Mouse (Mus musculus): ENCODE data around the gene Bcl2l11. TPM values are rescaled to one million over a fixed set of nuclear protein-coding genes. Genes with fewer than 3 reads are reported as not detected.

The Bcl2l11 gene
- total and polyA plus RNA-seq, 2 experiments from 2014 or later, result 5.1 to 6.5 TPM

DNA sequence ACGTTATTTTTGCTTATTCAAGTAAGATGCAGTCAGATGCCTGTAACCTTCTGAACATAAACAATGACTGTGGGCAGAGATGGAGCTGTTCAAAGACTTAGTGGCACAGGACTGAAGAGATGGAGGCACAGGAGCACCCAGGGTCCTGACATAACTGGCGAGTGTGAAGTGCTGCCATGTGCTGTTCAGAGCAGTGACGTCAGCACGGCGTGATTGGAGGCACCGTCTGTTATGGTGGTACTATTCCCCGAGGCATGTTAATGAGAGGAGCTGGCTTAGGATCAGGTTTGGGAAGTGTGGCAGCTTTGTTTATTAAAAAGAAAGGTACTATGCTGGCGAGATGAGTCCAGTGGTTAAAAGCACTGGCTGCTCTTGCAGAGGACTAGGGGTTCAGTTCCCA, 13.1 kb downstream of the Bcl2l11 start:
- no peak for ATAC-seq (ENCODE audit: low FRiP score)
- no peak overlapping the region for H3K27ac ChIP-seq (ENCODE audit: low read depth, low read length)
- H3K9me3 ChIP-seq (ENCODE audit: low read length), result no peaks in the 10 kb centered on the region
- H3K4me3 ChIP-seq (ENCODE audit: low read depth, low read length), result no peak overlapping the region
- H3K36me3 ChIP-seq (ENCODE audit: insufficient read depth, low read length), result no peaks in the 10 kb centered on the region
- TF ChIP-seq CTCF (IDR thresholded peaks at IDR 0.05), result no peak
- H3K4me2 ChIP-seq (ENCODE audit: low read depth, low read length, poor library complexity, severe bottlenecking), result no peak overlapping the region
- 60% methylated on average over 8 of the region's 8 CpGs for WGBS
- H3K27me3 ChIP-seq (ENCODE audit: insufficient read depth, low read length), result no peaks in the 10 kb centered on the region
- DNase-seq (ENCODE audit: low spot score), result peak; percentile 51
- no peaks in the 10 kb centered on the region for H3K4me1 ChIP-seq (ENCODE audit: insufficient read depth, low read length)
- no peak overlapping the region for H3K9ac ChIP-seq (replicated peaks; ENCODE audit: low read length, poor library complexity, severe bottlenecking)

- WGBS, result 26% methylated on average over 15 of the region's 15 CpGs
- no peaks in the 10 kb centered on the region for H3K27me3 ChIP-seq (ENCODE audit: insufficient read depth, low read length)
- peak overlapping the region; percentile 21; the same call in 1 of the 2 replicates for H3K4me2 ChIP-seq (ENCODE audit: low read depth, low read length, poor library complexity, severe bottlenecking)
- ATAC-seq (ENCODE audit: low FRiP score) (peak; percentile 52; the same call in 1 of the 2 replicates), DNase-seq (ENCODE audit: low spot score) (peak; percentile 56)
- TF ChIP-seq CTCF (IDR thresholded peaks at IDR 0.05), result no peak
- H3K36me3 ChIP-seq (ENCODE audit: insufficient read depth, low read length), result no peaks in the 10 kb centered on the region
- no peaks in the 10 kb centered on the region for H3K9me3 ChIP-seq (ENCODE audit: low read length)
- no peaks in the 10 kb centered on the region for H3K4me1 ChIP-seq (ENCODE audit: insufficient read depth, low read length)
- no peak overlapping the region; the same call in 1 of the 2 replicates for H3K9ac ChIP-seq (replicated peaks; ENCODE audit: low read length, poor library complexity, severe bottlenecking)
- H3K4me3 ChIP-seq (ENCODE audit: low read depth, low read length), result no peak overlapping the region
- H3K27ac ChIP-seq (ENCODE audit: low read depth, low read length), result no peak overlapping the region
Measured at GRCm38 (mm10) chr2:128139781-128140180, 13.9 kb downstream of the Bcl2l11 start.

GRCm38 (mm10) chr2:128140183-128140582, 14.3 kb downstream of the Bcl2l11 start:
- 0 out of 2 replicates have a peak overlapping the region, but pooled peaks have one; percentile 21 for H3K4me2 ChIP-seq (ENCODE audit: low read depth, low read length, poor library complexity, severe bottlenecking)
- no peak overlapping the region for H3K9ac ChIP-seq (replicated peaks; ENCODE audit: low read length, poor library complexity, severe bottlenecking)
- H3K9me3 ChIP-seq (ENCODE audit: low read length), result no peaks in the 10 kb centered on the region
- H3K4me3 ChIP-seq (ENCODE audit: low read depth, low read length), result no peak overlapping the region
- 73% methylated on average over 3 of the region's 3 CpGs for WGBS
- TF ChIP-seq CTCF (IDR thresholded peaks at IDR 0.05), result 0 out of 2 replicates have a peak, but pooled peaks have one; percentile 11
- H3K27me3 ChIP-seq (ENCODE audit: insufficient read depth, low read length), result no peaks in the 10 kb centered on the region
- ATAC-seq (ENCODE audit: low FRiP score) (0 out of 2 replicates have a peak, but pooled peaks have one; percentile 13), DNase-seq (ENCODE audit: low spot score) (no peak)
- H3K4me1 ChIP-seq (ENCODE audit: insufficient read depth, low read length), result no peaks in the 10 kb centered on the region
- H3K36me3 ChIP-seq (ENCODE audit: insufficient read depth, low read length), result no peaks in the 10 kb centered on the region
- no peak overlapping the region for H3K27ac ChIP-seq (ENCODE audit: low read depth, low read length)

- TF ChIP-seq CTCF (IDR thresholded peaks at IDR 0.05), result no peak
- DNase-seq (ENCODE audit: low spot score) (no peak), ATAC-seq (ENCODE audit: low FRiP score) (no peak)
- Histone ChIP-seq H3K36me3 (ENCODE audit: insufficient read depth, low read length) (no peaks in the 10 kb centered on the region), H3K9ac (replicated peaks; ENCODE audit: low read length, poor library complexity, severe bottlenecking) (no peak overlapping the region), H3K27ac (ENCODE audit: low read depth, low read length) (no peak overlapping the region), H3K4me2 (ENCODE audit: low read depth, low read length, poor library complexity, severe bottlenecking) (no peak overlapping the region), H3K4me3 (ENCODE audit: low read depth, low read length) (no peak overlapping the region), H3K9me3 (ENCODE audit: low read length) (no peaks in the 10 kb centered on the region), H3K4me1 (ENCODE audit: insufficient read depth, low read length) (no peaks in the 10 kb centered on the region), H3K27me3 (ENCODE audit: insufficient read depth, low read length) (no peaks in the 10 kb centered on the region)
Measured at GRCm38 (mm10) chr2:128143992-128144391, 18.2 kb downstream of the Bcl2l11 start.

- 93% methylated on average over 3 of the region's 3 CpGs for WGBS
- H3K9ac ChIP-seq (replicated peaks; ENCODE audit: low read length, poor library complexity, severe bottlenecking), result no peak overlapping the region
- H3K4me1 ChIP-seq (ENCODE audit: insufficient read depth, low read length), result no peaks in the 10 kb centered on the region
- no peaks in the 10 kb centered on the region for H3K9me3 ChIP-seq (ENCODE audit: low read length)
- H3K4me3 ChIP-seq (ENCODE audit: low read depth, low read length), result no peak overlapping the region
- no peak for DNase-seq (ENCODE audit: low spot score)
- no peaks in the 10 kb centered on the region for H3K36me3 ChIP-seq (ENCODE audit: insufficient read depth, low read length)
- no peaks in the 10 kb centered on the region for H3K27me3 ChIP-seq (ENCODE audit: insufficient read depth, low read length)
- no peak for TF ChIP-seq CTCF (IDR thresholded peaks at IDR 0.05)
- H3K27ac ChIP-seq (ENCODE audit: low read depth, low read length), result no peak overlapping the region
- ATAC-seq (ENCODE audit: low FRiP score), result no peak
- H3K4me2 ChIP-seq (ENCODE audit: low read depth, low read length, poor library complexity, severe bottlenecking), result no peak overlapping the region
Measured at GRCm38 (mm10) chr2:128145433-128145832, 19.6 kb downstream of the Bcl2l11 start.

GRCm38 (mm10) chr2:128149596-128149995, 23.8 kb downstream of the Bcl2l11 start:
- H3K4me2 ChIP-seq (ENCODE audit: low read depth, low read length, poor library complexity, severe bottlenecking), result no peak overlapping the region
- no peak for DNase-seq (ENCODE audit: low spot score)
- H3K27me3 ChIP-seq (ENCODE audit: insufficient read depth, low read length), result no peaks in the 10 kb centered on the region
- 90% methylated on average over 5 of the region's 5 CpGs for WGBS
- no peaks in the 10 kb centered on the region for H3K36me3 ChIP-seq (ENCODE audit: insufficient read depth, low read length)
- H3K27ac ChIP-seq (ENCODE audit: low read depth, low read length), result no peak overlapping the region
- ATAC-seq (ENCODE audit: low FRiP score), result no peak
- H3K9ac ChIP-seq (replicated peaks; ENCODE audit: low read length, poor library complexity, severe bottlenecking), result no peak overlapping the region
- TF ChIP-seq CTCF (IDR thresholded peaks at IDR 0.05), result no peak
- H3K4me1 ChIP-seq (ENCODE audit: insufficient read depth, low read length), result no peaks in the 10 kb centered on the region; the same call in 1 of the 2 replicates
- no peaks in the 10 kb centered on the region for H3K9me3 ChIP-seq (ENCODE audit: low read length)
- H3K4me3 ChIP-seq (ENCODE audit: low read depth, low read length), result no peak overlapping the region

Measured in midbrain, postnatal 0 days (tissue).